Mouse (Mus musculus) thymus, adult 2 months (tissue): ENCODE measurements at regions not wholly inside any gene's neighbourhood (a gene's known extent, or its start where the extent isn't known, plus 50 kb on each side); places are given as distances from the start of the nearest gene placed in this dataset.

Source experiments
- DNase-seq: peaks from one replicate; pipeline ENCODE4 v3.0.0; 2021
- H3K27ac ChIP-seq: fragments of 200-500 bp; 2 replicates; pipeline ENCODE4 v1.5.1; 2012; ENCODE audit warnings: low read length, control low read depth; ENCODE audit not compliant: control insufficient read depth, insufficient read depth
- H3K27me3 ChIP-seq: fragments of 200-500 bp; 2 replicates; pipeline ENCODE4 v1.6.1; 2012; ENCODE audit warnings: mild to moderate bottlenecking, low read length, moderate library complexity, mixed read lengths; ENCODE audit not compliant: control insufficient read depth, insufficient read depth
- H3K36me3 ChIP-seq: fragments of 200-500 bp; 2 replicates; pipeline ENCODE4 v1.6.1; 2012; ENCODE audit warnings: mild to moderate bottlenecking, low read length, moderate library complexity; ENCODE audit not compliant: control insufficient read depth, insufficient read depth
- H3K4me1 ChIP-seq: fragments of 200-500 bp; replicated peaks from 2 replicates; pipeline ENCODE4 v1.6.1; 2012; ENCODE audit warnings: low read length; ENCODE audit not compliant: control insufficient read depth, insufficient read depth
- H3K4me3 ChIP-seq: fragments of 200-500 bp; 2 replicates; pipeline ENCODE4 v1.5.1; 2012; ENCODE audit warnings: mild to moderate bottlenecking, low read length, control low read depth, moderate library complexity; ENCODE audit not compliant: control insufficient read depth, insufficient read depth
- CTCF ChIP-seq: fragments of 200-500 bp; IDR thresholded peaks from 2 replicates; pipeline ENCODE4 v1.5.1; 2012; ENCODE audit warnings: mild to moderate bottlenecking, control low read depth, low read length, moderate library complexity, borderline replicate concordance; ENCODE audit not compliant: control insufficient read depth, poor library complexity, insufficient read depth; ENCODE audit errors: extremely low read depth
- POLR2A ChIP-seq: fragments of 200-500 bp; IDR thresholded peaks from 2 replicates; pipeline ENCODE4 v1.6.1; 2012; ENCODE audit warnings: mild to moderate bottlenecking, low read length, control low read depth, moderate library complexity; ENCODE audit not compliant: control insufficient read depth, poor library complexity, insufficient read depth; ENCODE audit errors: extremely low read depth
- WGBS: fragments of 180-500 bp; shearing (Covaris S2); methylation state at CpG from one replicate; pipeline ENCODE4 v1.1.7; 2018; 5-methylcytosine and 5-hydroxymethylcytosine counted together

GRCm38 (mm10) chr10:119114653-119115052, 125.2 kb downstream of the Cand1 start:
- H3K4me3 ChIP-seq, result no peak overlapping the region
- H3K36me3 ChIP-seq, result no peaks in the 10 kb centered on the region
- no peaks in the 10 kb centered on the region for H3K27me3 ChIP-seq
- H3K4me1 ChIP-seq, result 0 out of 2 replicates have a peak, but pooled peaks cover 6% of the 10 kb centered on the region
- no peak for DNase-seq
- H3K27ac ChIP-seq, result no peak overlapping the region
- TF ChIP-seq POLR2A (no peak), CTCF (no peak)
- WGBS, result 26% methylated on average over 10 of the region's 10 CpGs

DNA sequence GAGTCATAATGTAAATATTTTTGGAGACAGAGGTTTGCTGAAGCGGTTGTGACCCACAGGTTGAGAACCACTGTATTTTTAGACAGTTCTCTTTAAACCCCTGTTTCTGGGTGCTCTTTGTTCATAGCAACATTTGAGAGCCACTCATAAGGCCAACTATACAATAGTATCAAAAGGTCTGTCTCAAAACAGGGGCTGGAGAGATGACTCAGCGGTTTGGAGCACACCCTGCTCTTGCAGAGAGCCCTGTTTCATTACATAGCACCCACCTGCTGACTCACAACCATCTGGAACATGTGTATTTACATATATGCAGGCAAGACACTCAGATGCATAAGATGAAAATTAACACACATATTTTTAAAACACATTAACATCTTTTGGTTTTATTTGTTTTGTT, 128.0 kb downstream of the Cand1 start:
- H3K27ac ChIP-seq, result no peak overlapping the region
- no peak for DNase-seq
- H3K4me1 ChIP-seq, result 0 out of 2 replicates have a peak, but pooled peaks cover 6% of the 10 kb centered on the region
- TF ChIP-seq POLR2A (no peak), CTCF (no peak)
- no peaks in the 10 kb centered on the region for H3K27me3 ChIP-seq
- no peak overlapping the region for H3K4me3 ChIP-seq
- WGBS, result 96% methylated on average over 2 of the region's 2 CpGs
- H3K36me3 ChIP-seq, result no peaks in the 10 kb centered on the region

- no peak for TF ChIP-seq POLR2A
- no peak for TF ChIP-seq CTCF
- no peak overlapping the region for H3K27ac ChIP-seq
- no peak for DNase-seq
- no peak overlapping the region for H3K4me3 ChIP-seq
- WGBS, result 96% methylated on average over 3 of the region's 3 CpGs
- H3K27me3 ChIP-seq, result no peaks in the 10 kb centered on the region
- H3K36me3 ChIP-seq, result no peaks in the 10 kb centered on the region
- 0 out of 2 replicates have a peak, but pooled peaks cover 6% of the 10 kb centered on the region for H3K4me1 ChIP-seq
Measured at GRCm38 (mm10) chr10:119111409-119111808, 128.4 kb downstream of the Cand1 start.

DNA sequence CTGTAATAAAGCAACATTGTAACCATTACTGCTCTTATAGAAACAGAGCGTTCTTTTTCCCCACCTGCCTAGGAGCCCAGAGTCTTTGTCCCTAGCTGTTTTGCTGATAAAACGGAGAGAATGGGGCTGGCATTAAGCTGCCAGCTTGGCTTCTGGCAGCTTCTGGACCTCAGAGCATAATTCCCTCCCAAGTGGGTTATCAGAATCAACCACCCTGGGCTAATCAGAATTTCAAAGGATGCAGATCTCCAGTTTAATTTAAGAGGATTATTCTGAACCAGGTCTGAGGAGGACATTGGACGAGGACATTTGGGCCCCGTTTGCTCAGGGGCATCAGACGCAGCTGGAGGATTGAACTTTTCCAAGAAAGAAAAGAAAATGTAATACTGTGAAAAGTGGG, 129.2 kb downstream of the Cand1 start:
- no peak for DNase-seq
- WGBS, result 81% methylated on average over 5 of the region's 5 CpGs
- Histone ChIP-seq H3K4me1 (0 out of 2 replicates have a peak, but pooled peaks cover 6% of the 10 kb centered on the region), H3K27me3 (no peaks in the 10 kb centered on the region), H3K27ac (no peak overlapping the region), H3K36me3 (no peaks in the 10 kb centered on the region), H3K4me3 (no peak overlapping the region)
- TF ChIP-seq POLR2A, result no peak
- no peak for TF ChIP-seq CTCF

- no peaks in the 10 kb centered on the region for H3K27me3 ChIP-seq
- no peak overlapping the region for H3K4me3 ChIP-seq
- 99% methylated on average over 4 of the region's 4 CpGs for WGBS
- no peaks in the 10 kb centered on the region for H3K36me3 ChIP-seq
- 0 out of 2 replicates have a peak, but pooled peaks cover 6% of the 10 kb centered on the region for H3K4me1 ChIP-seq
- DNase-seq, result no peak
- TF ChIP-seq POLR2A, result no peak
- TF ChIP-seq CTCF, result no peak
- no peak overlapping the region for H3K27ac ChIP-seq
Measured at GRCm38 (mm10) chr10:119109207-119109606, 130.6 kb downstream of the Cand1 start.

GRCm38 (mm10) chr10:119107728-119108127, 132.1 kb downstream of the Cand1 start:
- 0 out of 2 replicates have a peak, but pooled peaks cover 6% of the 10 kb centered on the region for H3K4me1 ChIP-seq
- no peak overlapping the region for H3K4me3 ChIP-seq
- no peak overlapping the region for H3K27ac ChIP-seq
- WGBS, result 94% methylated on average over 6 of the region's 6 CpGs
- DNase-seq, result no peak
- TF ChIP-seq CTCF (no peak), POLR2A (no peak)
- no peaks in the 10 kb centered on the region for H3K36me3 ChIP-seq
- H3K27me3 ChIP-seq, result no peaks in the 10 kb centered on the region

- no peaks in the 10 kb centered on the region for H3K27me3 ChIP-seq
- no peak overlapping the region for H3K27ac ChIP-seq
- H3K4me1 ChIP-seq, result 0 out of 2 replicates have a peak, but pooled peaks cover 2% of the 10 kb centered on the region
- H3K36me3 ChIP-seq, result no peaks in the 10 kb centered on the region
- DNase-seq, result no peak
- TF ChIP-seq CTCF, result no peak
- TF ChIP-seq POLR2A, result no peak
- H3K4me3 ChIP-seq, result no peak overlapping the region
- WGBS, result 90% methylated on average over 3 of the region's 3 CpGs
Measured at GRCm38 (mm10) chr10:119106105-119106504, 133.8 kb downstream of the Cand1 start.

GRCm38 (mm10) chr10:119105279-119105881, 134.5 kb downstream of the Cand1 start:
- DNase-seq, result no peak
- Histone ChIP-seq H3K27ac (no peak overlapping the region), H3K36me3 (no peaks in the 10 kb centered on the region), H3K27me3 (no peaks in the 10 kb centered on the region), H3K4me3 (no peak overlapping the region), H3K4me1 (no peaks in the 10 kb centered on the region)
- WGBS, result 93% methylated on average over 7 of the region's 7 CpGs
- no peak for TF ChIP-seq POLR2A
- no peak for TF ChIP-seq CTCF
